Mouse (Mus musculus): Measurements from ENCODE around the gene Olfr203. TPM values are rescaled to one million over a fixed set of nuclear protein-coding genes. Genes with fewer than 3 reads are reported as not detected.
"Not testable (repeated sequence)": the region's sequence is repeated elsewhere in the genome, so short reads cannot be mapped to it uniquely, and the experiment has no call there.

Olfr203 gene
- not detected for total RNA-seq (2021)
- long read RNA-seq, experiment 1 = 0 reads
- long read RNA-seq, experiment 2 = 0 reads

DNA sequence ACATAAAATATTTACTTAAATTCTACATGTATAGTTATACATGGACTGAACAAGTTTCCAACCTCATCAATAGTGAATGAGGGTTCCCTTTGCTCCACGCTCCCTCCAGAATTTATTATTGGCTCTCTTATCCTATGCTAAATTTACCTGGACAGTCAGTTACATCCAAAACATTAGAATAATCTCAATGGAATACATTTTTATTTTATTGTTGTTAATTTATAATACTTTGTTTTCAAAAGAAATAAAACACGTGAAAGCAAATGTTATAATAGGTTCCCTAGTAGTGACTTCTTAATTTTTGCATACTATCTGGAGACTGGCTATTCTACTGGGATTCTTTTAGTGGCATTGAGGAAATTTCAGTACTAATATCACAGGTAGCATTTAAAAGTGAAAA is at the start of gene Olfr203:
TSS of gene Olfr203 (plus strand) at position 301 of the 400 bp plus-strand sequence.
- no peak for DNase-seq (ENCODE audit: low spot score in 2 of 2)

DNA sequence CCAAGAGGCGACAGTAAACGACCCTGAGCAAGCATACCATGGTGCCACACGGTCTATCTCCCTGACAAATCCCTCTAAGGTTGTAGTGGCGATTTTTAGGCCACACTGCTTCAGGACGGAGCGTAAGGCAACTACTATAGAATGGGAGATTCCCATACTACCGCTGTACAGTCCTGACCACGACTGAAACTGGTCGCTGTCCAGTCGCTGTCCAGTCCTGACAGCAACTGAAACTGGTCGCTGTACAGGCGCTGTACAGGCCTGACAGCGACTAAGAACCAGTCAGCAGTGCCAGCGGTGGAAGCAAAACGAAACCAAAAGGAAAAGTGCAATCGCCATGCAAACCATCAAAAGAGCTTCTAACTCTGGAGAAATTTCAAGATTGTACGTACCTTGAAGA is 49.0 kb upstream of the Olfr203 start:
- no peak for DNase-seq (ENCODE audit: low spot score in 2 of 2)

GRCm38 (mm10) chr16:59269097-59269496 is 29.6 kb upstream of the Olfr203 start:
- DNase-seq (ENCODE audit: low spot score in 2 of 2) = not testable (repeated sequence)

- DNase-seq (ENCODE audit: low spot score in 2 of 2) = not testable (repeated sequence)
Observed at GRCm38 (mm10) chr16:59272532-59272931, 26.1 kb upstream of the Olfr203 start, which contains the start of gene Olfr201. Gene Olfr201 (minus strand): TSS chr16:59272632.

DNA sequence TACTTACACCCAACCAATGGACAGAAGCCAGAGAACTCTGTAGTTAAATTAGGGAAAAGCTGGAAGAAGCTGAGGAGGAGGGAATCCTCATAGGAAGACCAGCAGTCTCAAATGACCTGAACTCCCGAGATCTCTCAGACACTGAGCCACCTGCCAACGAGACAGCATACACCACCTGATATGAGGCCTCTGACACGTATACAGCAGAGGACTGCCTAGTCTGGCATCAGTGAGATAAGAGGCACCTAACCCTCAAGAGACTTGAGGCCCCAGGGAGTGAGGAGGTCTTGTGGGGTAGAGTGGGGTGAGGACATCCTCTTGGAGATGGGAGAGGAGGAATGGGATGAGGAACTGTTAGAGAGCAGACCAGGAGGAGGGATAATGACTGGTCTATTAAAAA is 18.1 kb upstream of the Olfr203 start:
- DNase-seq (ENCODE audit: low spot score in 2 of 2) = no peak

DNA sequence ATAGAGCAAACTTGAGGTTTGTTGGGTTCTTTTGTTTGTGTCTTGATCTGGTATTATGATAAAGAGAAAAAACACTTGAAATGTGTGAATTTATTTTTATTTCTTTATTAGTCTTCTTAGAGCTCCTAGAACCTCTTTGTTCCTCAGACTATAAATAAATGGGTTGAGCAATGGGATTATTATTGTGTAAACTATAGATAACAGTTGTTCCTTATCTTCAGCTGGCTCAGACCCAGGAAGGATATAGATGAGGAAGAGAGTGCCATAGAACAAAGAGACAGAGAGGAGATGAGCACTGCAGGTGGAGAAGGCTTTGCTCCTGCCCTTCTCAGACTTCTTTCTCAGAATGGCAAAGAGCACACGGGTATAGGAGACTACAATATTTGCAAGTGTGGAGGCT is 15.2 kb upstream of the Olfr203 start:
- DNase-seq (ENCODE audit: low spot score in 2 of 2) = no peak

DNA sequence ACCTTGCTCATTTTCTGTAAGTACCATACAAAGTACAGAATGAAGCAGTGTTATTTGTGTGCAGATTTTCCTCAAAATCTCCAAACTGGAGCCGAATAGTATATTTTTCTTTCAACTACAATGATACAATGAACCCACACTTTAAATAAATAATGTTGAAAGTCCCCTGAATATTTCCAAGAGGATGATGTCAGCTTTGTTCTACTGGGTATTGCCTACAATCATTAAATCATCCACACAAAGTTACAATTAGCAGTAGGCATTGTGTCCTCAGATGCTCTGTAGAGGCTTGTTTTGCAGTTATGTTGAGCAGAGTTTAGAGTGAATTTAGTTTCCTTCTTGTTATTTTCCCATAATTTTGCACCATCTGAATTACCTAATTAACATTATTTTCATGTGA is 12.0 kb upstream of the Olfr203 start, which contains the start of gene Olfr202:
TSS of gene Olfr202 (minus strand) at position 101 of the 400 bp plus-strand sequence.
- DNase-seq (ENCODE audit: low spot score in 2 of 2) = no peak

DNA sequence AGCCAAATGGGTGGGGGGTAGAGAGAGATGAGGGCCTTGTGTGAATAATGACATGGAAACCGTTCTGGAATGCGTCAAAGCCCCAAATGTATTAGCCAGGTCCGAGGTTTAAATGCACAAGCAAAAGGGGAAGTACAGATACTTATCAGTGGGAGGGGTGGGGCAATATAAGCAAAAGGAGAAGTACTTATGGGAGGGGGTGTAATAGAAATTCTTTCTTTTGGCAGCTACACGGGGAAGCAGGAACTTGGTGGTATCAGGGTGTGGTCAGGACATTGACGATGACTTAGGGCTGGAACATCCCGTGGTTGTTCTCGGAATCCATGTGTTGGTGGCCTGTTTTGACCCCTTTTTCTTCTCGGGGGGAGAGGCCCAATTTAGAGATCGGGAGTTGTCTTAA is 11.1 kb upstream of the Olfr203 start:
- not testable (repeated sequence) for DNase-seq (ENCODE audit: low spot score in 2 of 2)

GRCm38 (mm10) chr16:59318148-59318547 is 19.5 kb downstream of the Olfr203 start, which contains the start of gene Olfr204:
Gene Olfr204 (minus strand): TSS chr16:59318248.
- DNase-seq (ENCODE audit: low spot score in 2 of 2) = no peak

DNA sequence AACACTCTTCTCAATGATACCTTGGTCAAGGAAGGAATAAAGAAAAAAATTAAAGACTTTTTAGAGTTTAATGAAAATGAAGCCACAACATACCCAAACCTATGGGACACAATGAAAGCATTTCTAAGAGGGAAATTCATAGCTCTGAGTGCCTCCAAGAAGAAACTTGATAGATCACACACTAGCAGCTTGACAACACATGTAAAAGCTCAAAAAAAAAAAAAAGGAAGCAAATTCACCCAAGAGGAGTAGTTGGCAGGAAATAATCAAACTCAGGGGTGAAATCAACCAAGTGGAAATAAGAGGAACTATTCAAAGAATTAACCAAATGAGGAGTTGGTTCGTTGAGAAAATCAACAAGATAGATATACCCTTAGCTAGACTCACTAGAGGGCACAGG is 24.6 kb downstream of the Olfr203 start:
- not testable (repeated sequence) for DNase-seq (ENCODE audit: low spot score in 2 of 2)

DNA sequence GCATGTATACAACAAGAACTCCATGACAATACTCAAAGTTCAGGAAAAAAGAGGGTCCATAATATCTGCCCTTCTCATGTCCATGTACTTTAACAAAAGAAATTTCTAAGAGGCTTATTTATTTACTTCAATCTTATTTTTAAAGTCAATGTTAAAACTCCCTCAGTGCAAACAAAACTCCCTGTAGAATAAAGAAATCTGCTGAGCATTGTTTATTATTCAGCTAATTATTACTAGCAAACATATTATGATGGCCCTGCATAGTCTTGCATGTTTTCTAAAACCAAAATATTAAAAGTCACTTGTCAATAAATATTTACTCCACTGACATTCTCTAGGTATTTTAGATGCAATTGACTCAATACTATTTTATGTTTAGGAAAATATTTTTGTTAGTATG is 32.4 kb downstream of the Olfr203 start, which contains the start of gene Olfr205:
TSS of gene Olfr205 (minus strand) at position 101 of the 400 bp plus-strand sequence.
- DNase-seq (ENCODE audit: low spot score in 2 of 2) = no peak

DNA sequence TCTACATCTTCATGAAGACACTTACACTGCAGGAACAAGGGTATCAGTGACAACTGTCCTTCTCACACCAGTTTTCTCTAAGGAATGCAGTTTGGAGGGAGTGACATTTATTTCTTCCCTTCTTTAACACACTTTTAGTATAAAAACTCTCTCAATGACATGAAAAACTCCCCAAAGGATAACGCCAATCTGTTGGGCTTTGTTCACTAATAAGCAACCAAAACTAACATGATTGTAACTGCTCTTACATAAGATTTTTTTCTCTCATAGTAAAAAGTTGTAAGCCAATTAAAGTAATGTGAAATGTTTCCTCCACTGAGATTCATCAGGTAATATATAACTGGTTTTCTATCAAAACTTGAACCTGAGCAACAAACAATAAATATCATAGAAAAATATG is 50.5 kb downstream of the Olfr203 start, which contains the start of gene Olfr206:
TSS of gene Olfr206 (minus strand) at position 101 of the 400 bp plus-strand sequence.
- DNase-seq (ENCODE audit: low spot score in 2 of 2) = no peak

Other genes with a start within 250 kb of the Olfr203 start
- not detected for gene Olfr190, start 220.9 kb upstream of the Olfr203 start, total RNA-seq (2021)
- gene Olfr191, start 209.1 kb upstream of the Olfr203 start, total RNA-seq (2021) = not detected
- gene Olfr193, start 187.0 kb upstream of the Olfr203 start, total RNA-seq (2021) = not detected
- gene Olfr194, start 177.8 kb upstream of the Olfr203 start, total RNA-seq (2021) = not detected
- not detected for gene Olfr195, start 151.8 kb upstream of the Olfr203 start, total RNA-seq (2021)
- gene Olfr196, start 128.4 kb upstream of the Olfr203 start, total RNA-seq (2021) = not detected
- gene Olfr198, start 95.3 kb upstream of the Olfr203 start, total RNA-seq (2021) = not detected
- gene Olfr199, start 79.1 kb upstream of the Olfr203 start, total RNA-seq (2021) = not detected
- not detected for gene Olfr201, start 26.2 kb upstream of the Olfr203 start, total RNA-seq (2021)
- not detected for gene Olfr202, start 12.1 kb upstream of the Olfr203 start, total RNA-seq (2021)
- gene Olfr204, start 19.4 kb downstream of the Olfr203 start, total RNA-seq (2021) = under 1 TPM in 1 of 2 experiments, not detected in 1; 0.07 TPM
- gene Olfr205, start 32.3 kb downstream of the Olfr203 start, total RNA-seq (2021) = not detected
- not detected for gene Olfr206, start 50.4 kb downstream of the Olfr203 start, total RNA-seq (2021)
- gene Olfr209, start 65.1 kb downstream of the Olfr203 start, total RNA-seq (2021) = not detected
- gene Gabrr3, start 108.5 kb downstream of the Olfr203 start, total RNA-seq (2021) = not detected
- gene Riox2, start 172.9 kb downstream of the Olfr203 start, total RNA-seq (2021) = 10 to 100 TPM; 10.1 to 12.9 TPM